Mouse (Mus musculus) c-Kit-positive CD71-positive TER-119-negative erythroid progenitor cells, embryonic 14.5 days (primary cell): Measurements from ENCODE around the gene Icmt.
A peak's percentile ranks its signal among the peaks of the same experiment; 100 is the strongest.

Experiments
- DNase-seq: peaks from one replicate; pipeline ENCODE4 v3.0.0-alpha.2; 2013; ENCODE audit warnings: low read depth

Gene Icmt

GRCm38 (mm10) chr4:152302012-152302411 is 5.0 kb downstream of the Icmt start:
- no peak for DNase-seq

GRCm38 (mm10) chr4:152303172-152303571 is 6.1 kb downstream of the Icmt start:
- no peak for DNase-seq

GRCm38 (mm10) chr4:152304685-152305084 is 7.7 kb downstream of the Icmt start:
- DNase-seq, result no peak

- DNase-seq, result no peak
These were observed 9.0 kb downstream of the Icmt start for GRCm38 (mm10) chr4:152305991-152306390.

- DNase-seq, result no peak
These were observed 10.5 kb downstream of the Icmt start for GRCm38 (mm10) chr4:152307542-152307941.

- no peak for DNase-seq
These were observed 15.2 kb downstream of the Icmt start for GRCm38 (mm10) chr4:152312186-152312585.

DNA sequence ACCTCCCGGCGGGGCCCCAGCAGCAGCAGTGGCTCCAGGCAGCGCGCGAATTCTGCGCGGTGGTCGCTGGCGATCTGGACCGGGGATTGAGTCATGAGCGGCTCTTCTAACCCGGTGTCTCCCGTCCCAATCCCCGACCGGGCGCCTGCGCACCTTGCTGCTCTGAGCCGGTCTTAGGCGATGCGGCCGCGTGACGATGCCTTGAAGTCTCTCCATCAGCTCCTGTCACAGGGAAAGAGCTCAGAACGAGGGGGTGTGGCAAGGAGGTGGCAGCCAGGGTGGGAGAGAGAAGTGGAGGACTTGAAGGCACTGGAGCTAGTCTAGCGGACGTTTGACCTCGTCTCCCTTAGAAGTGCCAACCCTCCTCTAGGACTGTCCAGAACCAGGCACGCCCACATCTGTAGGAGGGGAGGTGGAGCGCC is 16.2 kb downstream of the Icmt start:
- DNase-seq, result no peak

GRCm38 (mm10) chr4:152313934-152314333 is 16.9 kb downstream of the Icmt start:
- DNase-seq, result no peak

DNA sequence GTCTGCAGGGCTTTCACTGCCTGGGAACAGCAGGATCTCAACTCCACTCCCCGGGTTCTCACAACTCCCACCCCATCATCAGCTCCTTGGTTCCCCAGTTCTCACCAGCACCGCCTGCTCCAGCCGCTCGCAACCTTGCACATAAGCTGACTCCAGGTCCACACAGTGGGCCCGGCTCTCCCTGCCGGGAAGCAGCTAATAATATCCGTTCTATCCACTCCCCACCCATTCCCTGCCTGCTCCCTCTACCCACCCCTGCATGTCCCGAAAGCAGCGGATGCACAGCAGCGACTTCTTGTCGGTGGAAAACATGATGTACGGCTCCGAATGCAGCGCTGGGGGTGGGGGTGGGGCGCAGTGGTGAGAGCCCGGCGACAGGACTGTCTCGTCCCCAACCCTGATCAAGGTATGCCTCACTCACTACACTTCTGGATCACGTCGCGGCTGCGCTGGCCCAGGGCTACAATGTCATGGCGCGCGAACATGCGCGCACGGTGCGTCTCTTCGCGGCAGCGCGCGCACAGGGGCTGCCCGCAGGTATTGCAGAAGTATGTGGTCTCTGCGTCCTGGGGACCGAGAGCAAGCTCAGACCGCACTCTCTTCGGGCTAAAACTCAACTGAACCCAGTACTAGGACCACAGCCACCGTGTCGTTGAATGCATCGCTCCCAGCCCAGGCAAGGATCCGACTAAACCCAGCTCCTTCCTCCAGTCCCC is 18.6 kb downstream of the Icmt start:
- no peak for DNase-seq

DNA sequence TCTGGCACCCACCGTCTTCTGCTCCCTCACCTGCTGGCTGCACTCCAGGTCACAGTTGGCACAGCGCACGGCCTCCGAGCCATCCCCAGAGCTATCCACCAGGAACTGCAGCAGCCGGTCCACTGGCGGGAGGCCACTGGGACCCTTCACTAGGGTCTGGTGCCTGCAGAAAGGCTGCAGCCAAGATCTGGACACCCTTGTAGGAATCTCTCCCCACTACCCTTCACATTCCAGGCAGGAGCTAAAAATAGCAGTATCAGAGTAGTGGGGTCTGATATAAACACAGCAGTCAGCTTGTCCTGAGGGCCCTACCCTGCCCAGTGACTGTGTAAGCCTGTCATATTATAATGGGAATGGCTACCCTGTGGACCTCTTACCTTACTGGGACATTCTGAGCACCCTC is 20.6 kb downstream of the Icmt start:
- DNase-seq, result no peak

DNA sequence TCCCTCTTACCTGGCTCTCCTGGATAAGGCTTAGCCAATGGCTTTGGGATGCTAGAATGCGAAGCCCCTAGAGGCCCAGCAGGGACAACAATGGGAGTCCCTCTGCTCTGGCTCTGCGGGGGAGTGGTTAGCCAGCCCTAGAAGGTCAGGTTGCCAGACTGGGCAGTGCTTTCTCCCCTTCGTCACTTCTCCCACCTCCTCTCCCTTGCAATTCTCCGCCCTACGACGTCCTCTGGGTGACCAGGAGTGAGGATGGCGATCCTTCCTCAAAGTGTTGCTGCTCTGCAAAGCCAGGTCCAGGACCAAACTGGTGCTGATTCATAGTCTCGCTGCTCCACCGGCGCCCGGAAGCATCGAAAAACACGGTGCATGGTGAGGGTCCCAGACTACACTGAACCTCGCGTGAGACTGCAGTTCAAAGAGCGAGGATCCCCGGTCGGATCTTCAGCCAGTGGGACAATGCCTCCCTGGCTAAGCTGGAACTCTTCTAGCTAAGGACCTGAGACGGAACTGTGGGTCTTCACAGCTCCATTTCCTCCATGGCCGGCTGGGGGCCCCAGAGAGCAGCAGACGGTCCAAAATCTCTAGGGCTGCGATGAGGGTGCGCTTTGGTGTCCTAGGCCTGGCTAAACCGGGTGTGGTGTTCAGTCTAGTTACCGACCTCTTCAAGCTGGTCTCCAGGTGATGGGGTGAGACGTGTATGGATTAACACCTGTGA is 21.6 kb downstream of the Icmt start, which contains the start of gene Rnf207:
Gene Rnf207, minus strand, starts transcription at position 477 of the 718 bp plus-strand sequence.
- no peak for DNase-seq

GRCm38 (mm10) chr4:152321464-152321863 is 24.4 kb downstream of the Icmt start:
- no peak for DNase-seq

DNA sequence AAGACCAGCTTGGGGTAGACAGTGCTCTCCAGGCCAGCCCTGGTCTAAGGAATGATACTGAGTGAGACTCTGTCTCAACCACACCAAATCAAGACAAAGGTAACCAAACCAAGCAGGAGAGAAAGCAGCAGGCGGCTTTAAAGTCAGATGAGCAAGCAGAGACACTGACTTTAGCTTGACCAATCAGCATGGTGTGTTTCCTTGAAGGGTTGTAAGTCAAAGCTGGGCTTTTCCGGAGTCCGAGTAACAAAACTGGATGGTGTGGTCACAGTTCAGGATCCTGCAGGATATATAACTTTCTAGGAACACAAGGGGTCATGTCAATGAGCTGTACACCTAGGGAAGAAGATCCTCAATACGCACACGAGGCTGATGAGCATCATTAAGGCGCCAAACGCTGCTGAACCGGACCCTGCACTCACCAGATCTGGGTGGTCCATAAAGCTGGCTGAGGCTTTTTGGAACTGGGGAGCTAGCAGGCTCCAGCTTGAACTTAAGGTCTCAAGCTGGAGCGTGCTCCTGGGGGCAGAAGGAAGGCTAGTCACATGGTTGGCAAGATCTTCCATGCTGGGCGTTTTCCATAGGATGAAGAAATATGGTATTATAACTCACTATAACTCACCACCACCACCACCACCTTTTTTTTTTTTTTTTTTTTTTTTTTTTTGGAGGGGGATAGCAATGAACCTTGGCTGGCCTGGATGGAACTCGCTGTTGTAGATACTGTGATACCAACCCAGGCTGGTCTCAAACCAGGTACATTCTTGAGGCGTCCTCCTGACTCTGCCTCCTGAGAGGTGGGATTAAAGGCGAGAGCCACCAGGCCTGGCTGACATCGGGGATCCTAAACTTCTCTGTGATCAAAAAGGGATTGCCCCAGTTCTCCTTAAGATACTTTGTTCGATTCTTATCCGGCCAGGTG is 27.9 kb downstream of the Icmt start:
- no peak for DNase-seq

DNA sequence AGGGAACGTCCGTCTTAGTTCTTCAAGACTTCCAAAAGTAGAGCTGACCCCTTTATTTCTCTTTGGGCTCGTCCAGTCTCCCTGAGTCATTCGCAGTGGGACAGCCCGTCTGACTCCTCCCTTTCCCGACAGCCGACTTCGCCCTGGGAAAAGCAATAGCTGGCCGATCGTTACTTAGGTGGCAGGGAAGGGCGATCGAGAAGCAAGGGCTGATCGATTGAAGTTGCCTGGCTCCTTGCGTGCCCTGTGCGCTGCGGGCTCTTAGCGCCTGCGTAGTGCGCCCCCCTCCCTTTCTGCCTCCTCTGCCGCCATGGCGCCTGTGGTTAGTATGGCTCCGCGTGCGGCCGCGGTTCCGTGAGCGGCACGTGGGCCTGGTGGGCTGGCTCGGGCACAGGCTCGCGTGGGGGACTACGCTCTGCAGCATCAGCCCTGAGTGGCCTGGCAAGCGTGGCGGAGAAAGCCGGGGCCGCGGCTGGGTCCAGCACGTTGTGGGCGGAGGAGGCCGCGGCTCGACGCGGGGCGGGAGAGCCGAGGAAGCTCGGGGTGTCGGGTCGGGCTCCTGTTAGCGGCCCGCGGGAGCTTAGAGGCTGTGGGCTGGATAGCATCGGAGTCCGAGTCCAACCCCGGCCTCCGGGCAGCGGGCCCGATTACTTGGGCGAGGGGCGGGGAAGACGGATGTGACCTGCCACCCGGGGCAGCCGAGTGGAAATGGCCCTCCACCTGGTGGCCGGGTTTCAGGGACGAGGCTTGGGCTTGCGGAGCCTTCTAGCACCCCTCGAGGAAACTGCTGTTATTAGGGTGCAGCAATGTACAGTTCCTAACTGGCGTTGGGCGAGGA is 28.8 kb downstream of the Icmt start, which contains the start of gene Rpl22:
Gene Rpl22, plus strand, starts transcription at position 169 of the 838 bp plus-strand sequence.
- peak; percentile 95 for DNase-seq

DNA sequence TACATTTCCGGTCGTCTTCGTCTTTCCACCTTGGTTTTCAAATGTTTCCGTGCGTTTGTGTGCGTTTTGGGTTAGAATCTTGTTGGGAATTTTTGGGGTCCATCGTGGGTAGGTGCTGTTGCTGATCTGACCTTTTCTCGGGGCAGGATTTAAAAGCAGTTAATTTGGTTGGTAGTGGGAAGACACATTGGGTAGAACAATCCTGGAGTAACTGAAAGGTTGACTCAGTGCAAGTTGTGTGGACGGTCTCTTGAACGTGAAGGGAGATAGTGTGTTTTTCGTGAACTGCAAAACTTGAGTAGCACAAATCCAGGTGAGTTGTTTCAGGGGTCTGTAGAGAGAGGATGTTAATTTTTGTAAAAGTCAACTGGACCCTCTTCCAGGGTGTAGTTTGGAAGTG is 29.5 kb downstream of the Icmt start:
- no peak for DNase-seq

DNA sequence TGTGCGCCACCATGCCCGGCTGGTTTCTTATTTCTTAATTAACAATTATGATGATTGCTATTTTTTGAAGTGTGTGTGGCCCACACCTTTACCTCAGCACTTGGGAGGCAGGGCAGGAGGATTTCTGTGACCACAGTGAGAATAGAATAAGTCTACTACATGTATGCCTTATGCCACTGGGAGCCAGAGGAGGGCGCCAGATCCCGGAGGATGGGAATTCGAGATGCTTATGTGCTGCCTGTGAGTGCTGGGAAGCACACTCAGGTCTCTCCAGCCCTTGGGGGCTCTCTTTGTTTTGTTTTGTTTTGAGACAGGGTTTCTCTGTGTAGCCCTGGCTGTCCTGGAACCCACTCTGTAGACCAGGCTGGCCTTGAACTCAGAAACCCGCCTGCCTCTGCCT is 31.7 kb downstream of the Icmt start:
- DNase-seq, result no peak

DNA sequence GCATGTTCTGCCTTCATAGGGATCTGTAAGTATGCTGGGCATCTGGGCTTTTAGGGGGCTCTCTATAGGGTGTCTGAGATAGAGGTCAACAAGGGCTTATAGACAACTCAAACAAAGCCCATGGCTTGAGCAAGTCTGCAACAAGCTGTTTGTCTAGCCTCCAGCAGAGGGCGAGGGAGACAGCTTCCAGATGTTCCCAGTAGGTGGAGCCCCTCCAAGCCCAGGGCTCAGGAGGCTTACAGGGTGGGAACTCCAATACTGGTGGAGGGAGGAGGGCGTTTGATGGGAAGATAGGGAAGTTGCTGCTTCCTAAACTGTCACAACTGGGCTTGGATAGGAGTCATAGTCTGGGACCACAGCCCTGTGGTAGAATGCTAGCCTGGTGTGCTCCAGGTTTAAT is 35.9 kb downstream of the Icmt start:
- peak; percentile 60 for DNase-seq

- DNase-seq, result no peak
These were observed 36.6 kb downstream of the Icmt start for GRCm38 (mm10) chr4:152333587-152333986.

DNA sequence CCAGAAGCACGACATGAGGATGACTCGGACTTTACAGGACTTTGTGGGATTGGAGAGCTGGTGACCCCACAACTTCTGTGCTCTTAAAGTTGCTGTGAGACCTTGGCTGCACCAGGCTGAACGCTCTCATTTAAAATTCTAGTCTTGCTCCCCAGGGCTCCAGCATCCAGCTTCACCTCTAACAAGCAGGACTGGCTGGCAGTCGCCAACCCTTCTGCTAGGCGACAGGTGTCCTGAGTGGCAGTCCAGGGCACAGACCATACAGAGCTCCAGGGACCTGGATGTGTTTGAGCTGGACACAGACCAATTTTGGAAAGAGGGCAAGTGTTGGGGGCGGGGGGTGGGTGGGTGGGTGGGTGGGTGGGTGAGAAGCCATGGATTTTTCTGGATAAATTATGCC is 40.7 kb downstream of the Icmt start:
- DNase-seq, result no peak

DNA sequence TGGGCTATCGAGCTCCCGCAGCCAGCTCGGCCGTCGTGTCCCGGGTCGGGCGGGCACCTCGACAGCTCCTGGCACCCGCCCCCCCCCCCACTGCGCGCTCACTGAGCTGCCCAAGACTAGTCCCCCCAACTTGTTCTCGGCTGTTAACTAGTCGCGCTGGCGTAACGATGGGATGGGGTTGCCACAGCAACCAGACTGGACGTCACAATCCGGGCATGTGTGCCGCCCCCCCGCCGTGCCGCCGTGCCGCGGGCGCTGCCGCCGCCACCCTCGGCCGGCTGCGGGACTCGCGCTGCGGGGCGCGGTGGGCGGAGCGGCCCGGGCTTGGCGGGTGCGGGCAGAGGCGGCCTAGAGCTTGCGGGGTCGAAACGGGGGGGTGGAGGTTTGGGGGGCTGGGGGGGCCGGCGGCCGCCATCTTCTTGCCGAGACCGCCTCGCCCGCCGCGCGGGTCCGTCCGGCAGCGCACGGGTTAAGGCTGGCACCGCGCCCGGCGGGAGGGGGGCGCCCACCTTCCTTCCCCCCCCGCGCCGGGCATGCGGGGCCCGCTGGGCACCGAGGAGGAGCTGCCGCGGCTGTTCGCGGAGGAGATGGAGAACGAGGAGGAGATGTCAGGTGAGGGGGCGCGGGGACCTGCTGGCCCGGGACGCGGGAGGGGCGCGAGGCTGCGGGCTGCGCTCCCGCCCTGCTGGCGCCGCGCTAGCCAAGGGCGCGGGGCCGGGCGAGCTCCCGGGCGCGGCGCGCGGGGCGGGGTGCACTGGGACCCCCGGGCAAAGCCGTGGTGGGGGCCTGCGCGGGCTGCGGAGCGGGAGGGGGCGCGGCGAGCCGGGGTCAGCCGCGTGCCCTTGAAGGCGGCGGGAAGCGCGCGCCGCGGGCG is 41.6 kb downstream of the Icmt start, which contains the start of gene Chd5:
Gene Chd5, plus strand, starts transcription at position 233 of the 874 bp plus-strand sequence.
- no peak for DNase-seq
